Mouse (Mus musculus) liver, embryonic 12.5 days (tissue): ENCODE data around the gene Tnik. TPM values are rescaled to one million over a fixed set of nuclear protein-coding genes. Genes with fewer than 3 reads are reported as not detected.

Experiments
- ATAC-seq: fragments of 200-750 bp; cut with Nextera tagmentation; 2 replicates; pipeline ENCODE4 v1.8.0; 2017; ENCODE audit warnings: moderate number of reproducible peaks, mild to moderate bottlenecking, moderate library complexity
- H3K27ac ChIP-seq: fragments of 300-500 bp; sonication (generic); 2 replicates; pipeline ENCODE4 v1.5.1; 2016; ENCODE audit warnings: mild to moderate bottlenecking
- H3K27me3 ChIP-seq: fragments of 300-500 bp; sonication (generic); replicated peaks from 2 replicates; pipeline ENCODE4 v1.6.1; 2016; ENCODE audit warnings: mild to moderate bottlenecking, moderate library complexity
- H3K36me3 ChIP-seq: fragments of 300-500 bp; sonication (generic); 2 replicates; pipeline ENCODE4 v1.6.1; 2016; ENCODE audit warnings: mild to moderate bottlenecking, moderate library complexity
- H3K4me1 ChIP-seq: fragments of 300-500 bp; sonication (generic); 2 replicates; pipeline ENCODE4 v1.6.1; 2016
- H3K4me2 ChIP-seq: fragments of 300-500 bp; sonication (generic); 2 replicates; pipeline ENCODE4 v1.6.1; 2016; ENCODE audit warnings: mild to moderate bottlenecking, moderate library complexity
- H3K4me3 ChIP-seq: fragments of 300-500 bp; sonication (generic); 2 replicates; pipeline ENCODE4 v1.5.1; 2016; ENCODE audit warnings: mild to moderate bottlenecking, moderate library complexity
- H3K9ac ChIP-seq: fragments of 300-500 bp; sonication (generic); 2 replicates; pipeline ENCODE4 v1.6.1; 2016; ENCODE audit warnings: mild to moderate bottlenecking, moderate library complexity
- H3K9me3 ChIP-seq: fragments of 300-500 bp; sonication (generic); replicated peaks from 2 replicates; pipeline ENCODE4 v1.6.1; 2016; ENCODE audit warnings: mild to moderate bottlenecking, moderate library complexity
- WGBS: fragments of 180-500 bp; shearing (Covaris S2); methylation state at CpG from one replicate; pipeline ENCODE4 v1.1.7; 2016; ENCODE audit not compliant: insufficient replicate concordance; 5-methylcytosine and 5-hydroxymethylcytosine counted together
- polyA plus RNA-seq: library from polyadenylated mRNA; unstranded; fragments of >200 nt; fragmentation: Nextera tagmentation; extraction: Ambion mirVana; gene quantifications from 2 replicates; pipeline ENCODE4 v1.2.1, GENCODE M21; 2016

The Tnik gene
- polyA plus RNA-seq, 1 experiment from 2014 or later, result 5.2 TPM

DNA sequence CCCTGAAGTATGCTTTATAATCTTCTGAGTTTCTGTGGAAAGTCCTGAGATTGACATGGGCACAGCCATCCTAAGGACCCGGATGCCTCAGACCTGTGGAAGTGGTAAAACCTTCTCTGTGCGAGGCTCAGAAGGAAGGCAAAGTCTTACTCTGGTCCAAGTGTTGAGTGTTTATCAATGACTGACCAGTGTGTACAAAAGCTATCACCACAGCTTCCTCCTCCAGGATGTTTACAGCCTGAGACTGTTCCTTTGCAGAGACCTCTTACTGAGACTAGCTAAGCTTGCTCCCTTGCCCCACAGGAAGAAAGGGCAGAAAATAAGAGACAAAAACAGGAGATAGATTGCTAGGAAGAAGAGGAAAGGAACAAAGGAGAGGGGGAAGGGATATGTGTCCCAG lies 422.5 kb downstream of the Tnik start:
- no peak overlapping the region for H3K9ac ChIP-seq
- WGBS, result 30% methylated on average over 2 of the region's 2 CpGs
- ATAC-seq, result no peak

DNA sequence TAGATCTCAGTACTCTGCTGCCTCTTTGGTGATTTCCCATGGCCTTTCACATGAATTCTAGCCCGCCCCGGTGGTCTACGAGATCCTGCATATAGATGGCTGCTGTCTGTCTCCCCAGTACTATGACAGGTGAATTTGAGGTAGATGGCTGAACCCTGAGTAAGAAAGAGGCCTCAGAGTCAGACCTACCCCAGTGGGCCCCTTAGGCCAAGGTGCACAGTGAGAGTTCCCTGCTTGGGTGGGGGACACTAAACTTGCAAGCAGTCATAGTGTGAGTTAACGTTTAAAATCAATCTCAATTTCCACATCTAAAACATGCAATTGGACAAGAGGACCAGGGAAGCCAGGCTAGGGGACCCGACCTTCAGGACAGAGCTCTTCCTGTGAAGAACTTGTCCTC lies 431.8 kb downstream of the Tnik start:
- WGBS, result 53% methylated on average over 5 of the region's 5 CpGs
- H3K4me1 ChIP-seq, result 0 out of 2 replicates have a peak, but pooled peaks cover 4% of the 10 kb centered on the region
- no peak overlapping the region for H3K27ac ChIP-seq
- no peak for ATAC-seq
- no peaks in the 10 kb centered on the region for H3K27me3 ChIP-seq
- no peaks in the 10 kb centered on the region for H3K36me3 ChIP-seq
- H3K4me3 ChIP-seq, result no peak overlapping the region
- H3K4me2 ChIP-seq, result no peak overlapping the region
- no peaks in the 10 kb centered on the region for H3K9me3 ChIP-seq
- no peak overlapping the region for H3K9ac ChIP-seq

More for the DNA sequence above, 422.5 kb downstream of the Tnik start:
- Histone ChIP-seq H3K4me3 (no peak overlapping the region), H3K27me3 (no peaks in the 10 kb centered on the region), H3K36me3 (no peaks in the 10 kb centered on the region), H3K9me3 (no peaks in the 10 kb centered on the region), H3K27ac (no peak overlapping the region), H3K4me2 (no peak overlapping the region), H3K4me1 (no peaks in the 10 kb centered on the region)

DNA sequence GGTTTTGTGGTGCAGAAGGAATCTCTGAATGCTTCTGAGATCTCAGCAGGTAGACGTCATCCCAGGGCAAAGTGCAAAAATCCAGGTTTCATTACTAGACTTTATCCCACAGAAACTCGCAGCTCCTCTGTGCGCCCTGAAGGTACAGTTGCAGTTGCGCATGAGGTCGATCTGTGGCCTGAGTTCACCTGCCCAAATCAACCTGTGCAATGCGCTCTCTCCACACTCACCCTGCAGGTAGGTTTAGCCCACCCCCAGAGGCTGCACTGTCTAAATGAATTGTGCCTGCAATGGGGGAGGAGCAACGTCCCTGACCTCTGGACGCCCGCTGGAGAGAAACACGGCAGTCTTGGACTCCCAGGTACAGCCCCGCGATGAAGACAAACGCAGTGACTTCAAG lies 432.6 kb downstream of the Tnik start:
- Histone ChIP-seq H3K9me3 (no peaks in the 10 kb centered on the region), H3K4me1 (0 out of 2 replicates have a peak, but pooled peaks cover 4% of the 10 kb centered on the region), H3K27ac (no peak overlapping the region), H3K27me3 (no peaks in the 10 kb centered on the region), H3K36me3 (no peaks in the 10 kb centered on the region), H3K4me3 (no peak overlapping the region), H3K9ac (no peak overlapping the region), H3K4me2 (peak overlapping the region; percentile 9)
- 0 out of 2 replicates have a peak, but pooled peaks have one; percentile 37 for ATAC-seq
- 71% methylated on average over 13 of the region's 13 CpGs for WGBS

DNA sequence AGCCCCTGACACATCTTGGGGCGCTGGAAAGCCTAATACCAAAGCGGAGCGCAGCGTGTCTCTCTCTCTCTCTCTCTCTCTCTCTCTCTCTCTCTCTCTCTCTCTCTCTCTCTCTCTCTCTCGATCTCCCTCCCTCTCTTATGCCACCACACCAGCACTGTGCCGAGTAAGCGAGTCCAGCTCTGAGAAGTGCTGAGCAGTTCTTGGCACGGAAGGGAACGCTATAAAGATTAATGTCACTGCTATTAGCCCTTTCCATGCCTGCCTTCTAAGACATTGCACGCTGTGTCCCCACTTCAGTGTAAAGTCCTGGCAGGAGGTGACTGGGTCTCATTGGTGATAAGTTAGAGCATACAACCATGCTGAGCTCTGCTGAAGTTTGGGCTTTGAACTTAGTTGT lies 433.1 kb downstream of the Tnik start:
- no peak for ATAC-seq
- WGBS, result 69% methylated on average over 10 of the region's 10 CpGs
- Histone ChIP-seq H3K27me3 (no peaks in the 10 kb centered on the region), H3K9me3 (no peaks in the 10 kb centered on the region), H3K9ac (no peak overlapping the region), H3K4me3 (no peak overlapping the region), H3K27ac (no peak overlapping the region), H3K36me3 (no peaks in the 10 kb centered on the region), H3K4me1 (0 out of 2 replicates have a peak, but pooled peaks cover 4% of the 10 kb centered on the region), H3K4me2 (peak overlapping the region; percentile 9; the same call in 1 of the 2 replicates)

DNA sequence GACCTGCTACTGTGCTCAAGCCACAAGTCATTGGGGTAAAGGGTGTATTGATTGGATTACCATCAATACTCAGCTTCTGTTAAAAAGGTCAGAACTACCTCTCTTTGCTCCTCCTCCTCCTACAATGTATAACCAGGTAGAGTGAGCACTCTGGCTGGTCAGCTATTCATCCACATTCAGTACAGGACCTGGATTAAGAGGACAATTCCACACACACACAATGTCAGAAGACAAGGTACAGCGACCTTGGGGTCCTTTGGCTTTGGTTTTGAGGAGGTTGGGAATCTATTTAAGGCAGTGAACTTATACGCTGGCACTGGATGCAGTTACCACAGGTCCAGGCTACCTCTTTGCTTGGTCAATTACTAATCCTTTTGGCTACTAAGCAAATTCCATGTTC lies 434.8 kb downstream of the Tnik start, which contains the start of gene Slc2a2:
Gene Slc2a2, plus strand, starts transcription at position 107 of the 400 bp plus-strand sequence.
- Histone ChIP-seq H3K9me3 (no peaks in the 10 kb centered on the region), H3K4me3 (peak within 1 kb of the TSS; percentile 21), H3K4me2 (peak within 1 kb of the TSS; percentile 30), H3K9ac (no peak within 1 kb of the TSS), H3K36me3 (no peaks in the 10 kb centered on the region), H3K4me1 (0 out of 2 replicates have a peak, but pooled peaks cover 4% of the 10 kb centered on the region), H3K27me3 (no peaks in the 10 kb centered on the region), H3K27ac (0 out of 2 replicates have a peak within 1 kb of the TSS, but pooled peaks have one; percentile 13)
- 68% methylated on average over 2 of the region's 2 CpGs for WGBS
- ATAC-seq, result peak; percentile 52; the same call in 1 of the 2 replicates

DNA sequence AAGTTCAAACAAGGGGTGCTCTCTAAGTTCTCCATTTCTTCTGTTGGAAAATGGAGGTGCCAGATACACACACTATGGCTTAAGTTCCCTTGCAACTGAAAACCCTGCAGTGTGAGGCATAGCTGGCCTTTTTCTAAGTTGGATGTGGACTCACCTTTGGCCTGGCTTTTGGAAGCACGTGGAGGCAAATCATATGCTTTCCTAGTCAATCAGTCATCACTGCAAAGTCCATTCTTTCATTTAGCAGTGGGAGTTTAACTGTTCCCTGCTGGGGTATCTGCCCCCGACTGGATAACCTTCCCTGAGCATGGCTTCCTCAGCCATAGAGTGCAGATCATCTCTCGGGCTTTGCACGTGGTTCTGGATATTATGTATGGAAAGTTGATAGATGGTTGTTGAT lies 436.6 kb downstream of the Tnik start:
- Histone ChIP-seq H3K27ac (no peak overlapping the region), H3K9ac (no peak overlapping the region)

DNA sequence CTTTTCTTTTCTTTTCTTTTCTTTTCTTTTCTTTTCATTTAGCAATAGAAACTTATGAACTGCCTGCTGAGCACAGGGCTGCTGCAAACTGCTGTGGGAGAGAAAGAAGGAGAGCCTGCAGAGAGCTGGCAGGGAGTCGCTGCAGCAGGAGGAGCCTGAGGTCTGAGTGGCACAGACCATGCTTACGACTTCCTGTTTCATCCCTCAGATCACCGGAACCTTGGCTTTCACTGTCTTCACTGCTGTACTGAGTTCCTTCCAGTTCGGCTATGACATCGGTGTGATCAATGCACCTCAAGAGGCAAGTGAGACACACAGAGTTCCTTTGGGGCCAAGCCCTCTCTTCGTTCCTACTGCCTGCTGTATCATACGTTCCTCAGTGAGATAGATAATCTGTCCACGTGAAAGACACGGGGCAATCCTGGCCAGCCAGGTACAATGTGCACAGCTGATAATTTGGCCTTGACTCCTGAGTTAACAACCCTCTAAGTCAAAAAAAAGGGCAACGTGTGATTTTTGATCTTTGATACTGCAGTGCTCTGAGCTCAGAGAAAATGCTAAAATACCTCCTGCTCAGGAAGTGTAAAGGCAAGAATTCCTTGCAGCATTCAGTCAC lies 442.6 kb downstream of the Tnik start:
- Histone ChIP-seq H3K9ac (no peak overlapping the region), H3K27me3 (no peaks in the 10 kb centered on the region), H3K4me3 (no peak overlapping the region), H3K27ac (no peak overlapping the region), H3K4me2 (peak overlapping the region; percentile 26), H3K36me3 (peaks cover 5% of the 10 kb centered on the region; the same call in 1 of the 2 replicates), H3K4me1 (peaks cover 5% of the 10 kb centered on the region; the same call in 1 of the 2 replicates), H3K9me3 (no peaks in the 10 kb centered on the region)
- 22% methylated on average over 10 of the region's 10 CpGs for WGBS
- ATAC-seq, result 0 out of 2 replicates have a peak, but pooled peaks have one; percentile 42

More for the DNA sequence above, 436.6 kb downstream of the Tnik start:
- H3K36me3 ChIP-seq, result no peaks in the 10 kb centered on the region
- no peak overlapping the region for H3K4me3 ChIP-seq
- ATAC-seq, result peak; percentile 8; the same call in 1 of the 2 replicates
- 0 out of 2 replicates have a peak, but pooled peaks cover 4% of the 10 kb centered on the region for H3K4me1 ChIP-seq
- no peaks in the 10 kb centered on the region for H3K27me3 ChIP-seq
- no peaks in the 10 kb centered on the region for H3K9me3 ChIP-seq
- WGBS, result 53% methylated on average over 4 of the region's 4 CpGs
- peak overlapping the region; percentile 13; the same call in 1 of the 2 replicates for H3K4me2 ChIP-seq

DNA sequence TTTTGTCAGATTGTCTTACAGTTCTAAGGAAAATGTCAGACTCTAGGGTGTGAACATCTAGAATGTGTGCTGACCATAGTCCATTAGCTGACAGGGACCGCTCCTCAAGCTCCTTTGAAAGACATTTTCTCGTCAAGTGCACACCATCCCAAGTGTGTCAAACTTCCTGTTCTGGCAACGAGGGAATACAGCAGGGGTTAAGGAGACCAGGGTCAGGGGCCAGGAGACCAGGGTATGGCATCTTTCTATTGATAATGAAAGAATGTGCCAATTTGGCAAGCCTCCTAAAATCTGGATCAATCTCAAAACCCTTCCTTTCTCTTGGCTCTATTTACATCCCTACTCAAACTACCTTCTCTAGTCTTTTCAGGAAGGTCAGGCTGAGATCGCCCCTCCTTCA lies 443.7 kb downstream of the Tnik start:
- H3K9me3 ChIP-seq, result no peaks in the 10 kb centered on the region
- no peaks in the 10 kb centered on the region for H3K27me3 ChIP-seq
- no peak overlapping the region for H3K9ac ChIP-seq
- H3K4me2 ChIP-seq, result no peak overlapping the region
- WGBS, result 63% methylated on average over 4 of the region's 4 CpGs
- H3K4me3 ChIP-seq, result no peak overlapping the region
- H3K27ac ChIP-seq, result no peak overlapping the region
- no peak for ATAC-seq
- H3K4me1 ChIP-seq, result peaks cover 5% of the 10 kb centered on the region; the same call in 1 of the 2 replicates
- peaks cover 5% of the 10 kb centered on the region; the same call in 1 of the 2 replicates for H3K36me3 ChIP-seq

DNA sequence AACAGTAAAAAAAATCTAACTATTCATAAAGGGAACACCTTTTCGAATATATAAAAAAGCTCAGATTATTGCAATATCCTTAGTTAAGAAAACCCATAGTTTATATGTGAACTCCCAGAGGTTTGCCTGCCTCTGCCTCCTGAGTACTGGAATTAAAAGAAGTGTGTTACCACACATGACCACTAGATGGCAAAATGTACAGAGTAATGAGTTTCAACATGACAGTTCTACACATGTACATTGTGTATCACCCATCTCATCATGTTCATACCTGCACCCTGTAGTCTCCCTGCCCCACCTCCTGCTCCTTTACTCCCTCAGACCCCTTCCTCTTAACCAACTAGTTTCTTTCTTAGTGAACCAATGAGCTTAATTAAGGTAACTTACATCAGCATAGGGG lies 446.7 kb downstream of the Tnik start:
- H3K4me3 ChIP-seq, result no peak overlapping the region

DNA sequence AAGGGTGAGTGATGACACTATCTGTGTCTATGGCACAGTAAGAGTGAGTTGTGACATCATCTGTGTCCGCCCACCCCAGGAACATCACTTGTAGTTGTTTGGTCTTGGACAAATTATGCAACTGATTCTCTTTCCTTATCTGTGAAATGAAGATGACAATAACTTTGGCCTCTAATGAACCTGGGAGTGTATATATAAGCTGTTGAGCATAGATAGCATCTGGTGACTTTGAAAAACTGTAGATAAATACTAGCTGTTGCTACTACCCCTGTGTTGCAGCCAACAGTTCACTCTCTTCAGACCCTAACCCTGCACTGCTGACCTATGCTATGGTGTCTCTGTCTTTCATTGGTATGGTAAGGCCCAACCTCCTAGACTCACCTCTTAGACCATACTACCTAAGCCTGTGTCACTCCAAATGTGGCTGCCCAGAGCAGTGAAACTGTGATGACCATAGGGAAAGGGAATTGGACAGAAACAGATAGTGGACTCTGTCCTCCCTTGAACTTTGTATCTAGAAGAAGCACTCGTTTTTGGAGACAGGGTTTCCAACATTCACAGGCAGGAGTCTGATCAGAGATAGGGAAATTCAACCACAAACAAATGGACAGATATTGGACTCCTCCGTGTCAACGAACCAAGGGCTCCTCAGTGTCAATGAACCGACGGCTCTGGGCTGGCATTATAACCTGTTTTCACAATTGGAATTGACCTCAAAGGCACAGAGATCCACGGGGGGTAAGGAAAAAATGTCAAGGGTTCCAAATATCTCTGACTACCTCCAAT lies 451.1 kb downstream of the Tnik start:
- H3K9ac ChIP-seq, result no peak overlapping the region
- no peak overlapping the region for H3K27ac ChIP-seq
- no peaks in the 10 kb centered on the region for H3K27me3 ChIP-seq
- WGBS, result 36% methylated on average over 7 of the region's 7 CpGs
- peaks cover 2% of the 10 kb centered on the region; the same call in 1 of the 2 replicates for H3K36me3 ChIP-seq
- H3K4me1 ChIP-seq, result no peaks in the 10 kb centered on the region
- no peak overlapping the region for H3K4me3 ChIP-seq
- H3K4me2 ChIP-seq, result no peak overlapping the region
- no peak for ATAC-seq
- no peaks in the 10 kb centered on the region for H3K9me3 ChIP-seq

More for the DNA sequence above, 446.7 kb downstream of the Tnik start:
- WGBS, result 30% methylated on average over 1 of the region's 1 CpGs
- ATAC-seq, result no peak
- no peak overlapping the region for H3K27ac ChIP-seq
- H3K27me3 ChIP-seq, result no peaks in the 10 kb centered on the region
- no peak overlapping the region for H3K9ac ChIP-seq
- H3K4me2 ChIP-seq, result no peak overlapping the region
- H3K36me3 ChIP-seq, result peaks cover 5% of the 10 kb centered on the region; the same call in 1 of the 2 replicates
- peaks cover 5% of the 10 kb centered on the region; the same call in 1 of the 2 replicates for H3K4me1 ChIP-seq
- H3K9me3 ChIP-seq, result no peaks in the 10 kb centered on the region

DNA sequence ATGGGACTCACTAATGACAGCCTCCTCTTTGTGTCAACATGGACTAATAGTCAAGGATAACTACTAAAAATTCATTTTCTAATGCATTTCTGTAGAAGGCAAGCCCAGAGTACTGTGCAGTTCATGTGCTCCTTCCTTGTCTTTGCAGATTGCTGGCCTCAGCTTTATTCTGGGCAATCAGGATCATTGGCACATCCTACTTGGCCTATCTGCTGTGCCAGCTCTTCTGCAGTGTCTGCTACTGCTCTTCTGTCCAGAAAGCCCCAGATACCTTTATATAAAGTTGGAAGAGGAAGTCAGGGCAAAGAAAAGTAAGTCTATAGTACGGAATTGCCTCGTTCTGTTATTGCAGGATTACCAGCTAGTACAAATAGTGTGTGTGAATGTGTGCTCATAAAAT lies 455.5 kb downstream of the Tnik start:
- H3K27me3 ChIP-seq, result no peaks in the 10 kb centered on the region
- H3K27ac ChIP-seq, result no peak overlapping the region
- no peak overlapping the region for H3K4me2 ChIP-seq

DNA sequence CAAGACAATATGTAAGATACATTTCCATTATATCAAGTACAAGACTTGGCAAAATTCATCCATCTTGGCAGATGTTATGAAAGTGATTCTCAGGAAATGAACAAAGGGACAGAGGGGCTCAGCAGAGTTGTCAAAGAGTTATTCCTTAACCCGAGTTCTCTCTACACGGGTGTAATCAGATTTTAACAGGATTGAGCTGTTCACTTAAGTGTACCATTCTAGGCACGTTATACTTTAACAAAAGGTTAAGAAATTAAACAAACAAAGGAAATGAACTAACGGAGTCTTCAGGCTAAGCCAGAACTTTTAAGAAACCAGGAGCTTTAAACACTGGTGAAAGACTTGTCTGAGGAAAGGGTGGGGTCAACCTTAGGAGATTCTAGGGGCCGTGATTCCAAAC lies 458.2 kb downstream of the Tnik start:
- Histone ChIP-seq H3K27me3 (no peaks in the 10 kb centered on the region), H3K4me3 (no peak overlapping the region), H3K9me3 (no peaks in the 10 kb centered on the region), H3K9ac (no peak overlapping the region), H3K4me2 (no peak overlapping the region), H3K27ac (no peak overlapping the region), H3K4me1 (0 out of 2 replicates have a peak, but pooled peaks cover 9% of the 10 kb centered on the region), H3K36me3 (no peaks in the 10 kb centered on the region)
- WGBS, result 65% methylated on average over 5 of the region's 5 CpGs
- no peak for ATAC-seq

More for the DNA sequence above, 455.5 kb downstream of the Tnik start:
- Histone ChIP-seq H3K9ac (no peak overlapping the region), H3K4me1 (0 out of 2 replicates have a peak, but pooled peaks cover 5% of the 10 kb centered on the region), H3K4me3 (no peak overlapping the region), H3K9me3 (no peaks in the 10 kb centered on the region), H3K36me3 (no peaks in the 10 kb centered on the region)
- 56% methylated on average over 2 of the region's 2 CpGs for WGBS
- ATAC-seq, result no peak
